Mouse (Mus musculus) hindbrain, embryonic 14.5 days (tissue): ENCODE results near the gene Ttll9. TPM values are rescaled to one million over a fixed set of nuclear protein-coding genes. Genes with fewer than 3 reads are reported as not detected.

ENCODE experiments used
- ATAC-seq: fragments of 200-750 bp; cut with Nextera tagmentation; 2 replicates; pipeline ENCODE4 v1.8.0; 2017; ENCODE audit warnings: moderate number of reproducible peaks, mild to moderate bottlenecking, moderate TSS enrichment, moderate library complexity; ENCODE audit not compliant: low FRiP score
- DNase-seq: peaks from one replicate; pipeline ENCODE4 v3.0.0-alpha.2; 2015; ENCODE audit warnings: low spot score
- H3K27ac ChIP-seq: fragments of 300-500 bp; sonication (generic); 2 replicates; pipeline ENCODE4 v1.5.1; 2014; ENCODE audit warnings: mild to moderate bottlenecking, moderate library complexity
- H3K27me3 ChIP-seq: fragments of 300-500 bp; sonication (generic); 2 replicates; pipeline ENCODE4 v1.6.1; 2014; ENCODE audit warnings: mild to moderate bottlenecking, low read length, mixed read lengths; ENCODE audit not compliant: control insufficient read depth, insufficient read depth
- H3K36me3 ChIP-seq: fragments of 300-500 bp; sonication (generic); replicated peaks from 2 replicates; pipeline ENCODE4 v1.6.1; 2014; ENCODE audit not compliant: control insufficient read depth, insufficient read depth
- H3K4me1 ChIP-seq: fragments of 300-500 bp; sonication (generic); replicated peaks from 2 replicates; pipeline ENCODE4 v1.6.1; 2014; ENCODE audit warnings: antibody characterized with exemption, low read length, mixed read lengths; ENCODE audit not compliant: control insufficient read depth, insufficient read depth
- H3K4me2 ChIP-seq: fragments of 300-500 bp; sonication (generic); replicated peaks from 2 replicates; pipeline ENCODE4 v1.6.1; 2014; ENCODE audit warnings: mild to moderate bottlenecking, moderate library complexity
- H3K4me3 ChIP-seq: fragments of 300-500 bp; sonication (generic); replicated peaks from 2 replicates; pipeline ENCODE4 v1.5.1; 2014; ENCODE audit warnings: mild to moderate bottlenecking, low read length
- H3K9ac ChIP-seq: fragments of 300-500 bp; sonication (generic); 2 replicates; pipeline ENCODE4 v1.6.1; 2014
- H3K9me3 ChIP-seq: fragments of 300-500 bp; sonication (generic); 2 replicates; pipeline ENCODE4 v1.6.1; 2016; ENCODE audit warnings: low read length; ENCODE audit not compliant: control insufficient read depth
- WGBS: fragments of 180-500 bp; shearing (Covaris S2); extraction: QIAGEN DNeasy Blood & Tissue Kit; methylation state at CpG from one replicate; pipeline ENCODE4 v1.1.7; 2014; 5-methylcytosine and 5-hydroxymethylcytosine counted together
- polyA plus RNA-seq: library from polyadenylated mRNA; unstranded; fragments of >200 nt; fragmentation: Nextera tagmentation; extraction: Ambion mirVana; gene quantifications from 2 replicates; pipeline ENCODE4 v1.2.1, GENCODE M21; 2014

Ttll9 gene
- polyA plus RNA-seq, 1 experiment from 2014 or later = 8.0 TPM

- ATAC-seq (0 out of 2 replicates have a peak, but pooled peaks have one; percentile 9), DNase-seq (no peak)
- peak overlapping the region; percentile 96 for H3K4me2 ChIP-seq
- no peak overlapping the region for H3K27ac ChIP-seq
- no peaks in the 10 kb centered on the region for H3K36me3 ChIP-seq
- H3K9me3 ChIP-seq = no peaks in the 10 kb centered on the region
- peak overlapping the region; percentile 89 for H3K9ac ChIP-seq
- peak overlapping the region; percentile 75 for H3K4me3 ChIP-seq
- peaks cover 14% of the 10 kb centered on the region; the same call in 1 of the 2 replicates for H3K4me1 ChIP-seq
- WGBS = 40% methylated on average over 11 of the region's 11 CpGs
- H3K27me3 ChIP-seq = peaks cover 18% of the 10 kb centered on the region
These were observed 11.8 kb upstream of the Ttll9 start for GRCm38 (mm10) chr2:152950358-152951064.

- Histone ChIP-seq H3K9ac (peak within 1 kb of the TSS; percentile 89), H3K4me1 (peaks cover 14% of the 10 kb centered on the region; the same call in 1 of the 2 replicates), H3K9me3 (no peaks in the 10 kb centered on the region), H3K36me3 (no peaks in the 10 kb centered on the region), H3K4me2 (peak within 1 kb of the TSS; percentile 96), H3K27ac (peak within 1 kb of the TSS; percentile 80), H3K4me3 (peak within 1 kb of the TSS; percentile 75), H3K27me3 (peaks cover 10% of the 10 kb centered on the region; the same call in 1 of the 2 replicates)
- WGBS = 2% methylated on average over 41 of the region's 54 CpGs
- ATAC-seq (peak; percentile 84), DNase-seq (peak; percentile 65)
These were observed 11.0 kb upstream of the Ttll9 start, which contains the start of gene Dusp15 for GRCm38 (mm10) chr2:152951065-152951849. Dusp15 (minus strand) TSS chr2:152951698.

GRCm38 (mm10) chr2:152951850-152952720, 10.2 kb upstream of the Ttll9 start:
- DNase-seq = peak; percentile 42
- no peaks in the 10 kb centered on the region for H3K9me3 ChIP-seq
- peak; percentile 59 for ATAC-seq
- H3K4me3 ChIP-seq = peak overlapping the region; percentile 75
- 9% methylated on average over 13 of the region's 13 CpGs for WGBS
- H3K27ac ChIP-seq = peak overlapping the region; percentile 80
- peaks cover 14% of the 10 kb centered on the region; the same call in 1 of the 2 replicates for H3K4me1 ChIP-seq
- no peaks in the 10 kb centered on the region for H3K36me3 ChIP-seq
- H3K27me3 ChIP-seq = peaks cover 10% of the 10 kb centered on the region; the same call in 1 of the 2 replicates
- H3K9ac ChIP-seq = peak overlapping the region; percentile 89
- H3K4me2 ChIP-seq = peak overlapping the region; percentile 96

GRCm38 (mm10) chr2:152958116-152958515, 4.2 kb upstream of the Ttll9 start:
- DNase-seq (no peak), ATAC-seq (no peak)
- Histone ChIP-seq H3K4me1 (0 out of 2 replicates have a peak, but pooled peaks cover 4% of the 10 kb centered on the region), H3K4me2 (no peak overlapping the region), H3K4me3 (no peak overlapping the region), H3K27ac (no peak overlapping the region), H3K9me3 (no peaks in the 10 kb centered on the region), H3K36me3 (no peaks in the 10 kb centered on the region), H3K27me3 (0 out of 2 replicates have a peak, but pooled peaks cover 4% of the 10 kb centered on the region), H3K9ac (no peak overlapping the region)
- 76% methylated on average over 3 of the region's 3 CpGs for WGBS

- H3K9me3 ChIP-seq = no peaks in the 10 kb centered on the region
- no peaks in the 10 kb centered on the region; the same call in 1 of the 2 replicates for H3K27me3 ChIP-seq
- no peaks in the 10 kb centered on the region for H3K36me3 ChIP-seq
- no peak overlapping the region for H3K4me2 ChIP-seq
- WGBS = 76% methylated on average over 4 of the region's 4 CpGs
- no peak for DNase-seq
- no peak overlapping the region for H3K4me3 ChIP-seq
- no peak overlapping the region for H3K9ac ChIP-seq
- 0 out of 2 replicates have a peak, but pooled peaks cover 4% of the 10 kb centered on the region for H3K4me1 ChIP-seq
- ATAC-seq = no peak
- H3K27ac ChIP-seq = no peak overlapping the region
These were observed 3.3 kb downstream of the Ttll9 start for GRCm38 (mm10) chr2:152965555-152965954.

- H3K9ac ChIP-seq = no peak overlapping the region
- ATAC-seq = no peak
- no peak overlapping the region for H3K4me3 ChIP-seq
- WGBS = 58% methylated on average over 3 of the region's 3 CpGs
- no peak overlapping the region for H3K4me2 ChIP-seq
- H3K36me3 ChIP-seq = no peaks in the 10 kb centered on the region
- DNase-seq = no peak
- H3K27me3 ChIP-seq = no peaks in the 10 kb centered on the region
- no peaks in the 10 kb centered on the region for H3K4me1 ChIP-seq
- H3K9me3 ChIP-seq = no peaks in the 10 kb centered on the region
- H3K27ac ChIP-seq = no peak overlapping the region
These were observed 14.7 kb downstream of the Ttll9 start for GRCm38 (mm10) chr2:152976991-152977390.

GRCm38 (mm10) chr2:152985582-152985981, 23.3 kb downstream of the Ttll9 start:
- H3K27ac ChIP-seq = no peak overlapping the region
- H3K4me2 ChIP-seq = no peak overlapping the region
- ATAC-seq (peak; percentile 82), DNase-seq (peak; percentile 40)
- H3K27me3 ChIP-seq = no peaks in the 10 kb centered on the region
- no peak overlapping the region for H3K9ac ChIP-seq
- H3K4me1 ChIP-seq = no peaks in the 10 kb centered on the region
- H3K36me3 ChIP-seq = no peaks in the 10 kb centered on the region
- no peak overlapping the region for H3K4me3 ChIP-seq
- no peaks in the 10 kb centered on the region for H3K9me3 ChIP-seq
- WGBS = 0% methylated on average over 1 of the region's 1 CpGs

GRCm38 (mm10) chr2:152991529-152991928, 29.2 kb downstream of the Ttll9 start:
- WGBS = 94% methylated on average over 9 of the region's 9 CpGs
- no peaks in the 10 kb centered on the region for H3K9me3 ChIP-seq
- no peak for ATAC-seq

More at GRCm38 (mm10) chr2:152991529-152991928, 29.2 kb downstream of the Ttll9 start:
- no peak overlapping the region for H3K9ac ChIP-seq
- H3K27ac ChIP-seq = no peak overlapping the region
- H3K4me2 ChIP-seq = no peak overlapping the region
- no peaks in the 10 kb centered on the region for H3K27me3 ChIP-seq
- H3K36me3 ChIP-seq = no peaks in the 10 kb centered on the region
- no peak for DNase-seq
- H3K4me1 ChIP-seq = no peaks in the 10 kb centered on the region
- no peak overlapping the region for H3K4me3 ChIP-seq
